Mouse (Mus musculus) kidney, embryonic 15.5 days (tissue): Measurements from ENCODE around the gene Cdh8. TPM values are rescaled to one million over a fixed set of nuclear protein-coding genes. Genes with fewer than 3 reads are reported as not detected.
"Not testable (repeated sequence)": the region's sequence is repeated elsewhere in the genome, so short reads cannot be mapped to it uniquely, and the experiment has no call there.

Experiments used
- ATAC-seq: fragments of 200-750 bp; cut with Nextera tagmentation; replicated peaks from 2 replicates; pipeline ENCODE4 v1.8.0; 2017; ENCODE audit warnings: moderate TSS enrichment; ENCODE audit not compliant: low FRiP score
- H3K27ac ChIP-seq: fragments of 300-500 bp; sonication (generic); 2 replicates; pipeline ENCODE4 v1.5.1; 2015; ENCODE audit warnings: mild to moderate bottlenecking, inconsistent platforms
- H3K27me3 ChIP-seq: fragments of 300-500 bp; sonication (generic); 2 replicates; pipeline ENCODE4 v1.6.1; 2015; ENCODE audit warnings: inconsistent platforms
- H3K36me3 ChIP-seq: fragments of 300-500 bp; sonication (generic); 2 replicates; pipeline ENCODE4 v1.6.1; 2015; ENCODE audit warnings: inconsistent platforms
- H3K4me1 ChIP-seq: fragments of 300-500 bp; sonication (generic); 2 replicates; pipeline ENCODE4 v1.6.1; 2015; ENCODE audit warnings: inconsistent platforms
- H3K4me2 ChIP-seq: fragments of 300-500 bp; sonication (generic); 2 replicates; pipeline ENCODE4 v1.6.1; 2015; ENCODE audit warnings: moderate library complexity, mild to moderate bottlenecking, inconsistent platforms
- H3K4me3 ChIP-seq: fragments of 300-500 bp; sonication (generic); replicated peaks from 2 replicates; pipeline ENCODE4 v1.5.1; 2015; ENCODE audit warnings: mild to moderate bottlenecking, inconsistent platforms
- H3K9ac ChIP-seq: fragments of 300-500 bp; sonication (generic); 2 replicates; pipeline ENCODE4 v1.6.1; 2015; ENCODE audit warnings: mild to moderate bottlenecking, inconsistent platforms
- H3K9me3 ChIP-seq: fragments of 300-500 bp; sonication (generic); replicated peaks from 2 replicates; pipeline ENCODE4 v1.6.1; 2016; ENCODE audit warnings: inconsistent platforms
- WGBS: fragments of 180-500 bp; shearing (Covaris S2); methylation state at CpG from one replicate; pipeline ENCODE4 v1.1.7; 2015; ENCODE audit warnings: mixed read lengths; 5-methylcytosine and 5-hydroxymethylcytosine counted together
- polyA plus RNA-seq: library from polyadenylated mRNA; unstranded; fragments of >200 nt; fragmentation: Nextera tagmentation; extraction: Ambion mirVana; gene quantifications from 2 replicates; pipeline ENCODE4 v1.2.1, GENCODE M21; 2015

Gene Cdh8
- polyA plus RNA-seq, 1 experiment from 2014 or later = 1.5 TPM

- Histone ChIP-seq H3K36me3 (no peaks in the 10 kb centered on the region), H3K4me1 (no peaks in the 10 kb centered on the region), H3K4me3 (no peak overlapping the region), H3K9ac (no peak overlapping the region), H3K9me3 (no peaks in the 10 kb centered on the region), H3K27ac (no peak overlapping the region), H3K27me3 (no peaks in the 10 kb centered on the region), H3K4me2 (no peak overlapping the region)
- WGBS = 88% methylated on average over 4 of the region's 4 CpGs
- no peak for ATAC-seq
Measured at GRCm38 (mm10) chr8:99234372-99234771, 181.9 kb downstream of the Cdh8 start.

GRCm38 (mm10) chr8:99223697-99224096 lies 192.6 kb downstream of the Cdh8 start:
- Histone ChIP-seq H3K27ac (no peak overlapping the region), H3K9ac (no peak overlapping the region), H3K36me3 (no peaks in the 10 kb centered on the region), H3K4me1 (no peaks in the 10 kb centered on the region), H3K4me3 (no peak overlapping the region), H3K4me2 (no peak overlapping the region), H3K9me3 (no peaks in the 10 kb centered on the region), H3K27me3 (no peaks in the 10 kb centered on the region)
- 63% methylated on average over 6 of the region's 6 CpGs for WGBS
- no peak for ATAC-seq

GRCm38 (mm10) chr8:99205194-99205593 lies 211.1 kb downstream of the Cdh8 start:
- WGBS = 82% methylated on average over 7 of the region's 7 CpGs
- Histone ChIP-seq H3K27ac (no peak overlapping the region), H3K4me2 (no peak overlapping the region), H3K4me3 (no peak overlapping the region), H3K4me1 (no peaks in the 10 kb centered on the region), H3K9me3 (no peaks in the 10 kb centered on the region), H3K27me3 (no peaks in the 10 kb centered on the region), H3K9ac (no peak overlapping the region), H3K36me3 (no peaks in the 10 kb centered on the region)
- no peak for ATAC-seq

GRCm38 (mm10) chr8:99190643-99191042 lies 225.6 kb downstream of the Cdh8 start:
- Histone ChIP-seq H3K4me1 (no peaks in the 10 kb centered on the region), H3K4me3 (no peak overlapping the region), H3K36me3 (no peaks in the 10 kb centered on the region), H3K27ac (no peak overlapping the region), H3K9ac (no peak overlapping the region), H3K4me2 (no peak overlapping the region), H3K9me3 (no peaks in the 10 kb centered on the region), H3K27me3 (no peaks in the 10 kb centered on the region)
- no peak for ATAC-seq
- 82% methylated on average over 2 of the region's 2 CpGs for WGBS

- ATAC-seq = no peak
- H3K4me2 ChIP-seq = no peak overlapping the region
- H3K27me3 ChIP-seq = no peaks in the 10 kb centered on the region
- WGBS = 86% methylated on average over 5 of the region's 5 CpGs
- H3K9me3 ChIP-seq = no peaks in the 10 kb centered on the region
- H3K4me3 ChIP-seq = no peak overlapping the region
- H3K4me1 ChIP-seq = no peaks in the 10 kb centered on the region
- H3K27ac ChIP-seq = no peak overlapping the region
- no peak overlapping the region for H3K9ac ChIP-seq
- no peaks in the 10 kb centered on the region for H3K36me3 ChIP-seq
Measured at GRCm38 (mm10) chr8:99186879-99187278, 229.4 kb downstream of the Cdh8 start.

- Histone ChIP-seq H3K9ac (no peak overlapping the region), H3K27me3 (no peaks in the 10 kb centered on the region), H3K36me3 (no peaks in the 10 kb centered on the region), H3K27ac (no peak overlapping the region), H3K4me2 (no peak overlapping the region), H3K4me1 (no peaks in the 10 kb centered on the region), H3K9me3 (no peaks in the 10 kb centered on the region), H3K4me3 (no peak overlapping the region)
- no peak for ATAC-seq
Measured at GRCm38 (mm10) chr8:99184186-99184585, 232.1 kb downstream of the Cdh8 start.

GRCm38 (mm10) chr8:99166966-99167365 lies 249.3 kb downstream of the Cdh8 start:
- ATAC-seq = no peak
- no peaks in the 10 kb centered on the region for H3K9me3 ChIP-seq
- no peak overlapping the region for H3K9ac ChIP-seq
- no peaks in the 10 kb centered on the region for H3K27me3 ChIP-seq
- H3K4me1 ChIP-seq = no peaks in the 10 kb centered on the region
- no peak overlapping the region for H3K4me3 ChIP-seq
- no peak overlapping the region for H3K27ac ChIP-seq
- no peaks in the 10 kb centered on the region for H3K36me3 ChIP-seq
- 79% methylated on average over 3 of the region's 3 CpGs for WGBS
- H3K4me2 ChIP-seq = no peak overlapping the region

DNA sequence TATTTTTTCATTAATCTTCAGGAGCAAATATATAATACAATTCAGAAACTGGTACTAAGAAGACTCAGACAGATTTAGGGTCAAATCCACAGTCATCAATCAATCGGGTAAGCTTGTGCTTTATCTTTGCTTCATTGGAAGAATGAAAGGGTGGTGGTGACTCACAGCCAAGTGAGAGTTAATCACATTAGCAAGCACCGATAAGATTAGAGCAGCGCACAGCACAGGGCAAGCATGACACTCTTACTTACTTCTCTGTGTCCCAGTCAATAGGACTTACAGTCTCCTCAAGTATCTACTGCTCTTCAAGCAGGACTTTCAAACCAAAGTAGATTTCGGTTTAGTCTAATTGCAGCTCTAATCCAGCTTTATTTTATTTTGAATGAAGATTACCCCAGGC lies 254.6 kb downstream of the Cdh8 start:
- ATAC-seq = no peak
- no peak overlapping the region for H3K4me3 ChIP-seq

DNA sequence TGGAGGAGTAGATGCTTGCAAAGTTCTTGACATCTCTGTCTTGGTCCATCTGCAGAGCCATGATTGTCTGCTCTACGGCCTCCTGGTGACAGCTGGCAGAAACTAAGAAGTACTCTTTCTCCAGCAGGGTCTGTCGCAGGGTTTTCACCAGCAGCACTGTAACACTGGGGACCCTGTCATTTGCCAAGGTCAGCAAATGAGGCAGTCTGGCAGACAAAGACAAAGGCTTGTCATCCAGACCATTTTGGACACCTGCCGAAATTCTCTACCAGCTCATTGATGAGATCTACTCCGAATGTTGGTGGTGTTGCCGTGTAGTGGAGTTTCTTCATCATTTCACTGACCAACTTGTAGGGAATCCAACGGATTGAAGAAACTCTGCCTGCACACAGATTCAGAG lies 270.8 kb downstream of the Cdh8 start:
- H3K4me3 ChIP-seq = no peak overlapping the region
- no peak overlapping the region for H3K27ac ChIP-seq
- no peaks in the 10 kb centered on the region for H3K36me3 ChIP-seq
- no peaks in the 10 kb centered on the region for H3K4me1 ChIP-seq
- H3K9me3 ChIP-seq = no peaks in the 10 kb centered on the region
- no peak overlapping the region for H3K4me2 ChIP-seq
- 91% methylated on average over 6 of the region's 6 CpGs for WGBS
- H3K9ac ChIP-seq = no peak overlapping the region
- no peak for ATAC-seq
- H3K27me3 ChIP-seq = no peaks in the 10 kb centered on the region

More for the DNA sequence above, 254.6 kb downstream of the Cdh8 start:
- WGBS = 70% methylated on average over 4 of the region's 4 CpGs
- no peak overlapping the region for H3K9ac ChIP-seq
- no peak overlapping the region for H3K27ac ChIP-seq
- no peak overlapping the region for H3K4me2 ChIP-seq
- H3K4me1 ChIP-seq = no peaks in the 10 kb centered on the region
- H3K9me3 ChIP-seq = no peaks in the 10 kb centered on the region
- H3K27me3 ChIP-seq = no peaks in the 10 kb centered on the region
- no peaks in the 10 kb centered on the region for H3K36me3 ChIP-seq

DNA sequence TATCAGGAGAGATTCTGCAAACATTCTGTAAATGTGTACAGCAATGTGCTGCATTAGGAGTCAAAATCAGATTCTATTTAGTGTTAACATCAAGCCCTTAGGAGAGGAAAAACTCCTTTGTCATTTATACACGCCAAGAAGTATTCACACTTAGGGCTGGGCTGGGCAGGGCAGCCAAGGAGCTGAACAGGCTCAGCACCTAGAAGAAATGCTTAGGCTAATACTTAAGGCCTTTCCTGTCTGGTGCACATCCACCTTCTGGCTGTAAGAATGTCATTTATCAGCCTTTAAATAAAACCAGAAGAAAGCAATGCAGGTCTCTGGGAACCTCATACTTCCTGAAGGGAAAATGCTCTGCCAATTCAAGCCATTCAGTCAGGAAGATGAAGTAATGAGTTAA lies 271.5 kb downstream of the Cdh8 start:
- WGBS = 69% methylated on average over 1 of the region's 1 CpGs
- ATAC-seq, H3K9ac ChIP-seq: not testable (repeated sequence)

DNA sequence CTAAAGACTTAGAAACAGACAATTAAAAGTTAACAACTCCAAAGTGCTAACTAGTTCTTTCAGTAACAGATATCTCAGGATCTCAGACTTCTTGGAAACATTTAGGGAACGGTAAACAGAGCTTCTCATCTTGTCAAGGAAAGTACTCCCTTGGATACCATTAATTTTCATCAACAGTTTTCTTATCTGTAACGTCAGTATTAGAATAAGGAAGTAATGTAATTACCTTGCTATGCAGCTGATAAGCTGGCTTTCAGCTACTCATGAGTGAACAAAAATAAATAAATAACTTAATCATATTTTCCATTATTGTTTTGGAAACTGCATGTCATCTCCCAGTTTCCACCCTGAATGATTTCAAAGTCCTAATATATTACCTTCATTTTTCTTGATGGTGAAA lies 317.8 kb downstream of the Cdh8 start:
- H3K9ac ChIP-seq = no peak overlapping the region
- no peak overlapping the region for H3K27ac ChIP-seq
- 63% methylated on average over 2 of the region's 2 CpGs for WGBS
- no peaks in the 10 kb centered on the region for H3K27me3 ChIP-seq
- H3K4me3 ChIP-seq = no peak overlapping the region
- no peak overlapping the region for H3K4me2 ChIP-seq
- H3K9me3 ChIP-seq = no peaks in the 10 kb centered on the region
- H3K36me3 ChIP-seq = no peaks in the 10 kb centered on the region
- no peak for ATAC-seq
- H3K4me1 ChIP-seq = no peaks in the 10 kb centered on the region

More for the DNA sequence above, 271.5 kb downstream of the Cdh8 start:
- H3K4me1 ChIP-seq, H3K36me3 ChIP-seq, H3K4me3 ChIP-seq, H3K27ac ChIP-seq, H3K27me3 ChIP-seq, H3K4me2 ChIP-seq, H3K9me3 ChIP-seq: not testable (repeated sequence)

- no peak for ATAC-seq
- H3K4me3 ChIP-seq = no peak overlapping the region
- no peaks in the 10 kb centered on the region for H3K36me3 ChIP-seq
- no peaks in the 10 kb centered on the region for H3K4me1 ChIP-seq
- H3K4me2 ChIP-seq = no peak overlapping the region
- H3K9ac ChIP-seq = no peak overlapping the region
- no peaks in the 10 kb centered on the region for H3K27me3 ChIP-seq
- H3K9me3 ChIP-seq = no peaks in the 10 kb centered on the region
- H3K27ac ChIP-seq = no peak overlapping the region
Measured at GRCm38 (mm10) chr8:99051344-99051743, 364.9 kb downstream of the Cdh8 start.

DNA sequence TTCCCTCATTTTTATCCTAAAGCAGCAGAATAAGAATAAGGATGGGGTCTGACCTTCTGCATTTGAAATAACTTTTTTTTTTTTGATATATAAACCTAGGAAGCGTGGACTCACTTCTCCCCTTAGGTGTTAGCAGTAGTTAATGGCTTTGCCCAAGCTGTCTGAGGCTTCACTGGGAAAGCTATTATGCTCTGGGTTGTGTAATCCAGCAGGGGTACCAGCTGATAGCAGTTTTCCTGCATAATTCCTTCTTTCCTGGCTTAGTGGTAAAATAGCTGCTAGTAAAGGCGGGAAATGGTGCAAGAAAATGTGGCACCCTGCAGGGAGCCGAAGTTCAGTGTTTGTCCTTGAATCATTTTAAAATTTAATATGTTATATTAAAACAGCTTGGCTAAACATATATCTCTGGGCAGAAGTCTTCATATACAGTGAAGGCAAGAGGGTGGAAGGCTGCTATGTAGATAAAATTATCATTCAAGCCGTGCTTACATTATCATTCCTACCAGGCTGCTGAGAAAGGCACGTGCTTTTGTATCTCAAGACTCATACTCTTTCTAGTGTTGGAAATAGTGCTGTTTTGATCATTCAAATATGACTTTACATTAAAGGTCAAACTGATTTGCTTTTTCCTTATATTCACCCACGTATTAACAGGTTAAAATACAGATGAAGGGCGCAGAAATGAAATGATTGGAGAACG lies 367.5 kb downstream of the Cdh8 start:
- ATAC-seq = no peak
- no peak overlapping the region for H3K9ac ChIP-seq
- 81% methylated on average over 8 of the region's 8 CpGs for WGBS
- H3K4me3 ChIP-seq = no peak overlapping the region
- no peaks in the 10 kb centered on the region for H3K27me3 ChIP-seq
- H3K27ac ChIP-seq = no peak overlapping the region
- H3K4me1 ChIP-seq = no peaks in the 10 kb centered on the region
- no peaks in the 10 kb centered on the region for H3K36me3 ChIP-seq
- no peak overlapping the region for H3K4me2 ChIP-seq
- no peaks in the 10 kb centered on the region for H3K9me3 ChIP-seq
